10 mouse cellular contexts compared by ENCODE assay signal in genomic region chr4:114925917-114926312, GRCm38 (mm10). TPM values are rescaled to one million over a fixed set of nuclear protein-coding genes. Genes with fewer than 3 reads are reported as not detected.
DNase-seq lines count a peak whose midpoint lies in the region; ATAC-seq and TF ChIP-seq lines count a peak whose summit lies in the region.
"Had no signal": no experiment of that assay in that cellular context is flagged by ENCODE, and none has a peak within 500 bp of the region (broad histone marks: within the 10 kb centered on the region; RNA-seq: fewer than 3 reads in every experiment).

Gene Foxe3, minus strand, starts transcription at chr4:114926013.

- no peak for TF ChIP-seq CTCF in lung, postnatal 0 days (IDR thresholded peaks at IDR 0.05)
- no peak for TF ChIP-seq CTCF in olfactory bulb, adult 2 months (IDR thresholded peaks at IDR 0.05; ENCODE audit: insufficient read depth, low read depth, low read length)

- peaks cover 53% of the 10 kb centered on the region for H3K27me3 ChIP-seq in lung, postnatal 0 days (replicated peaks; ENCODE audit: insufficient read depth, low read length)
- H3K27me3 ChIP-seq in forebrain, embryonic 15.5 days = peaks cover 76% of the 10 kb centered on the region
- peaks cover 95% of the 10 kb centered on the region for H3K27me3 ChIP-seq in limb, embryonic 13.5 days

- H3K4me3 ChIP-seq in lung, postnatal 0 days (ENCODE audit: low read depth, low read length) = peak within 1 kb of the TSS; percentile 37
- peak within 1 kb of the TSS; percentile 35 for H3K4me3 ChIP-seq in forebrain, embryonic 15.5 days
- H3K4me3 ChIP-seq in limb, embryonic 13.5 days = peak within 1 kb of the TSS; percentile 45
- H3K4me3 ChIP-seq in olfactory bulb, adult 2 months (ENCODE audit: insufficient read depth, low read depth, low read length) = peak within 1 kb of the TSS; percentile 34
- H3K4me3 ChIP-seq: erythroblast, embryonic 14.5 days had no signal

- H3K4me1 ChIP-seq in lung, postnatal 0 days (ENCODE audit: insufficient read depth, low read depth, low read length) = 0 out of 2 replicates have a peak, but pooled peaks cover 4% of the 10 kb centered on the region
- peaks cover 12% of the 10 kb centered on the region for H3K4me1 ChIP-seq in forebrain, embryonic 15.5 days
- peaks cover 13% of the 10 kb centered on the region for H3K4me1 ChIP-seq in limb, embryonic 13.5 days
- H3K4me1 ChIP-seq in olfactory bulb, adult 2 months (ENCODE audit: control insufficient read depth, insufficient read depth, low read length) = peaks cover 11% of the 10 kb centered on the region

- H3K36me3 ChIP-seq in lung, postnatal 0 days (ENCODE audit: insufficient read depth, low read length) = no peaks in the 10 kb centered on the region
- H3K36me3 ChIP-seq in forebrain, embryonic 15.5 days = no peaks in the 10 kb centered on the region
- no peaks in the 10 kb centered on the region for H3K36me3 ChIP-seq in limb, embryonic 13.5 days

- no peak for TF ChIP-seq POLR2A in olfactory bulb, adult 2 months (IDR thresholded peaks at IDR 0.05; ENCODE audit: insufficient read depth, low read depth, low read length)

- no peak for DNase-seq in lung, postnatal 0 days (ENCODE audit: low spot score)
- no peak for DNase-seq in lung, postnatal 25 days (ENCODE audit: low spot score)
- no peak for DNase-seq in gastrocnemius, postnatal 25 days
- no peak for DNase-seq in Muller cell, postnatal 12 days (ENCODE audit: inconsistent ontology term)
- DNase-seq: left cerebral cortex, postnatal 4 days had no signal

- WGBS in lung, postnatal 0 days = 4% methylated on average over 20 of the region's 25 CpGs
- WGBS in forebrain, embryonic 15.5 days = under 1% methylated on average over 25 of the region's 25 CpGs
- WGBS in limb, embryonic 13.5 days = under 1% methylated on average over 23 of the region's 25 CpGs
- 3% methylated on average over 25 of the region's 25 CpGs for WGBS in olfactory bulb, adult 2 months

- no peak for ATAC-seq in lung, postnatal 0 days
- no peak for ATAC-seq in forebrain, embryonic 15.5 days (replicated peaks)
- ATAC-seq in limb, embryonic 13.5 days (ENCODE audit: low FRiP score, low read depth) = no peak
- no peak for ATAC-seq in CD4-positive, CD25-positive, alpha-beta regulatory T cell, adult 4 months

- no peak for TF ChIP-seq EP300 in lung, postnatal 0 days (IDR thresholded peaks at IDR 0.05)

- no peak within 1 kb of the TSS for H3K27ac ChIP-seq in lung, postnatal 0 days (ENCODE audit: low read length)
- H3K27ac ChIP-seq in forebrain, embryonic 15.5 days (replicated peaks) = no peak within 1 kb of the TSS
- H3K27ac ChIP-seq in limb, embryonic 13.5 days = no peak within 1 kb of the TSS
- H3K27ac ChIP-seq in olfactory bulb, adult 2 months (ENCODE audit: insufficient read depth, low read depth, low read length) = no peak within 1 kb of the TSS

- no peak within 1 kb of the TSS for H3K9ac ChIP-seq in lung, postnatal 0 days (replicated peaks; ENCODE audit: low read depth)
- no peak within 1 kb of the TSS for H3K9ac ChIP-seq in forebrain, embryonic 15.5 days (replicated peaks)
- peak within 1 kb of the TSS; percentile 45 for H3K9ac ChIP-seq in limb, embryonic 13.5 days

- peak within 1 kb of the TSS; percentile 67 for H3K4me2 ChIP-seq in lung, postnatal 0 days (replicated peaks; ENCODE audit: low read depth, low read length)
- H3K4me2 ChIP-seq in forebrain, embryonic 15.5 days (replicated peaks) = peak within 1 kb of the TSS; percentile 47
- H3K4me2 ChIP-seq in limb, embryonic 13.5 days (replicated peaks) = peak within 1 kb of the TSS; percentile 72

- H3K9me3 ChIP-seq in lung, postnatal 0 days (ENCODE audit: low read length) = no peaks in the 10 kb centered on the region
- H3K9me3 ChIP-seq in forebrain, embryonic 15.5 days = no peaks in the 10 kb centered on the region
- H3K9me3 ChIP-seq in limb, embryonic 13.5 days = no peaks in the 10 kb centered on the region

RNA-seq across cellular contexts. Expression of gene Foxe3, which starts in this region (rescaled TPM):
- not detected in 2 replicates for polyA plus RNA-seq in lung, postnatal 0 days (2015; fragmentation: Nextera tagmentation; extraction: Ambion mirVana)
- not detected in 2 replicates for polyA plus RNA-seq in forebrain, embryonic 15.5 days (2015; fragmentation: Nextera tagmentation; extraction: Ambion mirVana)
- polyA plus RNA-seq in limb, embryonic 13.5 days (2015; fragmentation: Nextera tagmentation; extraction: Ambion mirVana) = not detected in 2 replicates
- not detected in 2 replicates for polyA plus RNA-seq in olfactory bulb, adult 2 months (2012; ENCODE audit: insufficient read depth, insufficient read length, low replicate concordance, missing spikeins)
- total RNA-seq in gastrocnemius, postnatal 25 days (2021) = not detected
- polyA plus RNA-seq in CD4-positive, CD25-positive, alpha-beta regulatory T cell, adult 4 months (2017; shearing (Covaris generic)) = not detected
- total RNA-seq: left cerebral cortex, postnatal 4 days had no signal
- polyA plus RNA-seq: erythroblast, embryonic 14.5 days had no signal
